Mouse (Mus musculus) embryonic facial prominence, embryonic 12.5 days (tissue): ENCODE results near the gene Gdf1. TPM values are rescaled to one million over a fixed set of nuclear protein-coding genes. Genes with fewer than 3 reads are reported as not detected.

Source experiments
- ATAC-seq: fragments of 200-750 bp; cut with Nextera tagmentation; 2 replicates; pipeline ENCODE4 v1.8.0; 2017; ENCODE audit not compliant: insufficient number of reproducible peaks, insufficient read depth, low FRiP score, low TSS enrichment
- H3K27ac ChIP-seq: fragments of 300-500 bp; sonication (generic); 2 replicates; pipeline ENCODE4 v1.5.1; 2016; ENCODE audit warnings: mild to moderate bottlenecking
- H3K27me3 ChIP-seq: fragments of 300-500 bp; sonication (generic); 2 replicates; pipeline ENCODE4 v1.6.1; 2016; ENCODE audit warnings: mild to moderate bottlenecking, moderate library complexity
- H3K36me3 ChIP-seq: fragments of 300-500 bp; sonication (generic); 2 replicates; pipeline ENCODE4 v1.6.1; 2016; ENCODE audit warnings: mild to moderate bottlenecking
- H3K4me1 ChIP-seq: fragments of 300-500 bp; sonication (generic); 2 replicates; pipeline ENCODE4 v1.6.1; 2016
- H3K4me2 ChIP-seq: fragments of 300-500 bp; sonication (generic); replicated peaks from 2 replicates; pipeline ENCODE4 v1.6.1; 2016; ENCODE audit warnings: mild to moderate bottlenecking, moderate library complexity
- H3K4me3 ChIP-seq: fragments of 300-500 bp; sonication (generic); 2 replicates; pipeline ENCODE4 v1.5.1; 2016; ENCODE audit warnings: mild to moderate bottlenecking
- H3K9ac ChIP-seq: fragments of 300-500 bp; sonication (generic); 2 replicates; pipeline ENCODE4 v1.6.1; 2016; ENCODE audit warnings: mild to moderate bottlenecking, moderate library complexity
- H3K9me3 ChIP-seq: fragments of 300-500 bp; sonication (generic); 2 replicates; pipeline ENCODE4 v1.6.1; 2016; ENCODE audit warnings: mild to moderate bottlenecking, moderate library complexity
- WGBS: fragments of 180-500 bp; shearing (Covaris S2); methylation state at CpG from one replicate; pipeline ENCODE4 v1.1.7; 2016; 5-methylcytosine and 5-hydroxymethylcytosine counted together
- polyA plus RNA-seq: library from polyadenylated mRNA; unstranded; fragments of >200 nt; fragmentation: Nextera tagmentation; extraction: Ambion mirVana; gene quantifications from 2 replicates; pipeline ENCODE4 v1.2.1, GENCODE M21; 2016

Gene Gdf1
- polyA plus RNA-seq, 1 experiment from 2014 or later: 2.1 TPM

GRCm38 (mm10) chr8:70352000-70352384 is 22.4 kb downstream of the Gdf1 start:
- no peak for ATAC-seq
- no peaks in the 10 kb centered on the region for H3K27me3 ChIP-seq
- H3K4me2 ChIP-seq: peak overlapping the region; percentile 93
- H3K4me3 ChIP-seq: peak overlapping the region; percentile 100
- WGBS: 24% methylated on average over 3 of the region's 3 CpGs
- no peak overlapping the region for H3K27ac ChIP-seq
- peaks cover 34% of the 10 kb centered on the region for H3K4me1 ChIP-seq
- H3K36me3 ChIP-seq: peaks cover 22% of the 10 kb centered on the region
- H3K9me3 ChIP-seq: no peaks in the 10 kb centered on the region
- peak overlapping the region; percentile 99 for H3K9ac ChIP-seq

GRCm38 (mm10) chr8:70352657-70353151 is 23.1 kb downstream of the Gdf1 start:
- Histone ChIP-seq H3K4me1 (peaks cover 34% of the 10 kb centered on the region), H3K27ac (peak overlapping the region; percentile 88)

DNA sequence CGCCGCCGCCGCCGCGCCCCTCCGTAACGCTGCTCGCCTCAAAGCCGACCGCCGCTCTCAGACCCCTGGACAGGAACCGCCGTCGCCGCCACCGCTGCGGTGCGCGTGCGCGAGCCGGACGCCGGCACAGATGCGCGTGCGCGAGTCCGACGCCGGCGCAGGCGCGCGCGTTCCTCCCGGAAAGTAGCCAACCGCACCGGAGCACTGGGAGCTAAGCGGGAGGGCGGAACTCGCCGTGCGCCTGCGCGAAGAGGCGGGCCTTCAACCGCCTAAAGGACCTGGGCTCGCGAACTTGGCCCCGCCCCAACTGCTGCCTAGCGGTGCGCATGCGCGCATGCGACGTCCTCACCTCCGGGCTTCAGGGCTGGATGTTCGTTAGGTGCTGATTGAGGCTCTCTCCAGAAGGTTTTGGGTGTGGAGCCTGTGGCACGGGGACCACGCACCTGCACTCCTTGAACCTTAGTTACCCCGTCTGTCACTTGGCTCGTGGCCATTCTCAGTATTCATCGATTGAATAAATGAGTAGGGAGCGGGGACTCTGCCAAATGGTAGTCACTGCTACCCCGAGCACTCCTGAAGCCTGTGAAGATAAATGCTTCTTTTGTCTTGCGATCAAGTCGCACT is 23.7 kb downstream of the Gdf1 start, which contains the start of gene Upf1:
TSS of gene Upf1 (minus strand) at position 85 of the 624 bp plus-strand sequence.
- H3K27me3 ChIP-seq: no peaks in the 10 kb centered on the region
- peaks cover 34% of the 10 kb centered on the region for H3K4me1 ChIP-seq
- peak within 1 kb of the TSS; percentile 88 for H3K27ac ChIP-seq
- H3K4me3 ChIP-seq: peak within 1 kb of the TSS; percentile 100
- peak; percentile 73 for ATAC-seq
- H3K9ac ChIP-seq: peak within 1 kb of the TSS; percentile 99
- peaks cover 22% of the 10 kb centered on the region for H3K36me3 ChIP-seq
- H3K4me2 ChIP-seq: peak within 1 kb of the TSS; percentile 93
- under 1% methylated on average over 64 of the region's 69 CpGs for WGBS
- H3K9me3 ChIP-seq: no peaks in the 10 kb centered on the region

More at GRCm38 (mm10) chr8:70352657-70353151, 23.1 kb downstream of the Gdf1 start:
- H3K4me3 ChIP-seq: peak overlapping the region; percentile 100
- H3K36me3 ChIP-seq: peaks cover 22% of the 10 kb centered on the region
- no peaks in the 10 kb centered on the region for H3K27me3 ChIP-seq
- peak; percentile 13; the same call in 1 of the 2 replicates for ATAC-seq
- H3K4me2 ChIP-seq: peak overlapping the region; percentile 93
- WGBS: 1% methylated on average over 61 of the region's 64 CpGs
- no peaks in the 10 kb centered on the region for H3K9me3 ChIP-seq
- H3K9ac ChIP-seq: peak overlapping the region; percentile 99

DNA sequence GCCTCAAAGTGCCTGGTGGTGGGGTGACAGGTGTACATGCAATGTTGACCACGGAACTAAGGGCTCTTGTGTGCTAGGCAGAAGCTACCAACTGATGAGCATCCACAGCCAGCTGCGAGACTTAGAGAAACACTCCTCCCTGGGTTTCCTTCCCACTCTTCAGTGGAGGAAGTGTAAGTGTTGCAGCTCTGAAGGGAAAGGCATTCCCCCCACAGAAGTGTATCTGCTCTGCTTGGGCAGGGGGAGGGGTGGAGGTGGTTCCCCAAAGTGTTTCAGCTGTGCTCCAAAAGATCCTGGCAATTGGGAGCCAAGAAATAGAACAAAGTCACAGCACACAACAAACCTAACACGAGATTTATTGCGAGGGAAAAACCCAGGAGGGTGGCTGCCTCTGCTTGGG is 24.4 kb downstream of the Gdf1 start:
- peak overlapping the region; percentile 93 for H3K4me2 ChIP-seq
- H3K27ac ChIP-seq: peak overlapping the region; percentile 88
- H3K9ac ChIP-seq: peak overlapping the region; percentile 99
- H3K9me3 ChIP-seq: no peaks in the 10 kb centered on the region
- H3K4me3 ChIP-seq: peak overlapping the region; percentile 100
- H3K4me1 ChIP-seq: peaks cover 34% of the 10 kb centered on the region
- H3K36me3 ChIP-seq: peaks cover 15% of the 10 kb centered on the region
- no peaks in the 10 kb centered on the region for H3K27me3 ChIP-seq
- 60% methylated on average over 4 of the region's 4 CpGs for WGBS
- no peak for ATAC-seq

GRCm38 (mm10) chr8:70356111-70356510 is 26.5 kb downstream of the Gdf1 start:
- Histone ChIP-seq H3K4me1 (peaks cover 18% of the 10 kb centered on the region), H3K36me3 (no peaks in the 10 kb centered on the region), H3K27ac (no peak overlapping the region), H3K4me3 (no peak overlapping the region), H3K9ac (no peak overlapping the region), H3K9me3 (no peaks in the 10 kb centered on the region), H3K4me2 (no peak overlapping the region), H3K27me3 (no peaks in the 10 kb centered on the region)
- 92% methylated on average over 1 of the region's 1 CpGs for WGBS
- ATAC-seq: no peak

DNA sequence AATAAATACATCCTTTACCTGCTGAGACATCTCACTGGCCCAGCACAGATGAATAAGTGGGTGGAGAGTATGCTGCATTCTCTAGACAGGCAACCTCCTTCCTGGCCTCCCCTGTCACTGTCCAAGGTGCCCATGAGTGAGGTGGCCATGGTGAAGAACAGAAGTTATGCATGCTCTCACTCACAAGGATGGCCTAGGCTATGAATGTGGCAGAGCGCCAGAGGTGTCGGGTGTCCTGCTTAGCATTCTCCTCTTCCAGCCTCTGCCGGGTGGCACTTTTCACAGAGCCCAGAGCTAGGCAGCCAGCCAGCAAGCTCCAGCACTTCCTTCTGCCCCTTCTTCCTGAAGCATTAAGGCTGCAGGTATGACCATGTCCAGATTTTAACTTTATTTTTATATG is 29.8 kb downstream of the Gdf1 start:
- Histone ChIP-seq H3K4me2 (no peak overlapping the region), H3K9ac (no peak overlapping the region), H3K36me3 (no peaks in the 10 kb centered on the region), H3K27ac (no peak overlapping the region), H3K4me3 (no peak overlapping the region), H3K9me3 (no peaks in the 10 kb centered on the region), H3K27me3 (no peaks in the 10 kb centered on the region), H3K4me1 (no peaks in the 10 kb centered on the region)
- no peak for ATAC-seq
- 38% methylated on average over 3 of the region's 3 CpGs for WGBS

DNA sequence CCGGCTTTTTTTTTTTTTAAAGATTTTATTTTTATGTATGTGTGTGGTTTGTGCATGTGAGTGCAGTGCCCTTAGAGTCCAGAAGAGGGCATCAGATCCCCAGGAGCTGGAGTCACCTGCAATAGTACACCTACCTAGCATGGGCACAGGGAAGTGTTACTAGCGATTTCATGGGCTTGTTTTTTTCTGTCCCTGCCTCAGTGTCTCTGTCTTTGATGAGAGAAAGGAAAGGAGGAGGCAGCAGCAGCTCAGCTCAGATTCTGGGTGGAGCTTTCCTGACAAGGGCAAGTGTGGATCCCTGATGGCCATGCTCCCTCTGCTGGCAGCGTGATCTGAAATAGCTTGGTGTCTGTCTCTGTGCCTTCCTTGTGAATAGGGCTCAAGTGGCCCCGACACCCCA is 31.2 kb downstream of the Gdf1 start:
- no peaks in the 10 kb centered on the region for H3K36me3 ChIP-seq
- no peak for ATAC-seq
- H3K4me3 ChIP-seq: no peak overlapping the region
- 49% methylated on average over 4 of the region's 4 CpGs for WGBS
- H3K9me3 ChIP-seq: no peaks in the 10 kb centered on the region
- H3K9ac ChIP-seq: no peak overlapping the region
- H3K27ac ChIP-seq: no peak overlapping the region
- H3K4me2 ChIP-seq: no peak overlapping the region
- H3K27me3 ChIP-seq: no peaks in the 10 kb centered on the region
- no peaks in the 10 kb centered on the region for H3K4me1 ChIP-seq

DNA sequence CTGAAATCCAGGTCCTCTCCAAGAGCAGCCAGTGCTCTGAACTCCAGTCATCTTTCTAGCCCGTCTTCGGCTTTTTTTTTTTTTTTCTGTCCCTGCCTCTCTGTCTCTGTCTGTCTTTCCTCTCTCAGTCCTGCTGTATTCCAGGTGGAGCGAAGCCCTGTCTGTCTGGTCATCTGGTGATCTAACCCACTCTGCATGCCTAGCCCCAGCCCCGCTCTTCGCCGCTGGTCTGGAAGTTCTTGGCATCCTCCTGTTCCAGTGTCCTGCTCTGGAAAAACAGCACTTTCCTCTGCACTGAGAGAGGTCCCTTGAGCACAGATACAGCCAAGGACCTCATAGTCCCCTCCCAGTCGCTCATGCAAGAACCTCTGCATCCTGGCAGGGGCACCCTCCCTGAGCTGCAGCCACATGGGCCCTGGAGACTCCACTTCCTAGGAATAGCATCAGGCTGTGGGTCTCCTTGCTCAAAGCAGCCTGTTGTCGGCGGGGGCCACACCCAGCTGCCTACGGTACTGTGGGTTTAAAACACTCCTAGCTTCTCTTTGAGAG is 31.9 kb downstream of the Gdf1 start:
- H3K4me1 ChIP-seq: no peaks in the 10 kb centered on the region
- H3K4me2 ChIP-seq: no peak overlapping the region
- ATAC-seq: no peak
- no peak overlapping the region for H3K9ac ChIP-seq
- no peaks in the 10 kb centered on the region for H3K36me3 ChIP-seq
- no peak overlapping the region for H3K4me3 ChIP-seq
- H3K27ac ChIP-seq: no peak overlapping the region
- H3K9me3 ChIP-seq: no peaks in the 10 kb centered on the region
- no peaks in the 10 kb centered on the region for H3K27me3 ChIP-seq
- WGBS: 74% methylated on average over 10 of the region's 10 CpGs

GRCm38 (mm10) chr8:70364066-70364465 is 34.4 kb downstream of the Gdf1 start:
- Histone ChIP-seq H3K27me3 (no peaks in the 10 kb centered on the region), H3K36me3 (no peaks in the 10 kb centered on the region), H3K9me3 (no peaks in the 10 kb centered on the region), H3K4me2 (no peak overlapping the region), H3K9ac (no peak overlapping the region), H3K27ac (no peak overlapping the region), H3K4me3 (no peak overlapping the region), H3K4me1 (no peaks in the 10 kb centered on the region)
- 24% methylated on average over 5 of the region's 5 CpGs for WGBS
- ATAC-seq: no peak

DNA sequence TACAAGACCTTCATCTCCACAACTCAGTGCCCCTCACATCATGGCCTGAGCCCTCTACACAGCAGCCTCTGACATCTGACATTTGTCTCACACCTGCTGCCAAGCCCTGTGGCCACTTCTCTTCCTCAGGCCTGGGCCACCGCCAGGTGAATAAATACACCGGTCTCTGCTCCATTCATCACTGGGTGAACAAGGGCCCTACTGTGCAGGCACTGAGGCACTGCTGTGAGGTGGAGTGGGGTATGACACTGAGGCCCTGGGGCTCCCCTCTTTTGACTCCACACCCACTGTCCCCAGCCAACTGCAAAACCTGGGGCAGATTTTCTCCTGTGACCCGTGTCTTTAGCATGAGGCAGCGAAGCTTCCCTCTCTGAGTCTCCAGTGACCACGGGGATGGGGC is 37.0 kb downstream of the Gdf1 start:
- ATAC-seq: no peak
- WGBS: 61% methylated on average over 5 of the region's 5 CpGs
- H3K9ac ChIP-seq: no peak overlapping the region
- no peaks in the 10 kb centered on the region for H3K9me3 ChIP-seq
- no peak overlapping the region for H3K27ac ChIP-seq
- H3K4me2 ChIP-seq: no peak overlapping the region
- H3K4me3 ChIP-seq: no peak overlapping the region
- no peaks in the 10 kb centered on the region for H3K36me3 ChIP-seq
- H3K4me1 ChIP-seq: 0 out of 2 replicates have a peak, but pooled peaks cover 1% of the 10 kb centered on the region
- H3K27me3 ChIP-seq: peaks cover 3% of the 10 kb centered on the region

DNA sequence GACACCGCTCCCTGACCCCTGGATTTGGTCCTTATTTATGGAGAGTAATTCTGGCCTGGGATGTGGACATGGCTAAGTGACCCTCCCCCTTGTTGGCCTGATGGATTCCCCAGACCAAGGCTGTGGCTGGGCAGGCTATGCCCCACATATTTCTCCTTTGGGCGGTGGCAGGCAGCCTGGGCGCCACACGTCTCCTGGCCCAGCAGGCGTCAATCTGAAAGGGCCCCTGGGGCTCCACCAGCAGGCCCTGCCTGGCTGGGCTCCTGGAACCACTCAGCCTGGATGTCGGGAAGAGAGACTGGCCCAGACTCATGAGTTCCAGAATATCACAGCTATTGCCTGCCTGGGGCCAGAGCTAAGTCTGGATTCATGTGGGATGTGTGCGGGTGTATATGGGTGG is 40.9 kb downstream of the Gdf1 start:
- 70% methylated on average over 7 of the region's 7 CpGs for WGBS
- no peak for ATAC-seq

DNA sequence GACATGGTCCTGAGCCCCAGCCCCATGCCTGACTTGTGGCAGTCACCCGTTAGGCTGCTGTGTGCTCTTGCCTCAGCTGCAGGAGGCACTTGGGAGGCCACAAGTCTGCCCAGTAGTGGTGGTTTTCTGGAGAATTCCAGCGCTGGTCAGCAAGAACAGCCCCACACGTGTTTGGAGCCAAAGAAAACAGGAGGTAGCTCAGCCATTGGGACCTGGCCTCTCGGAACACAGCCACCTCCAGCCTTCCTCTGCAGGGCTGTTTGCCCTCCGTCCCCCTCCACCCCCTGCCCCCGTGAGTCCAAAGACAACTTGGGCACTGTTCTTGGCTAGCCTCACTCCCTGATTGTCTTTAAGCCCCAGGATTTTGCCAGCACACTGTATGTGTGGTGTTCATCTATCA is 42.3 kb downstream of the Gdf1 start:
- Histone ChIP-seq H3K36me3 (no peaks in the 10 kb centered on the region), H3K4me3 (no peak overlapping the region), H3K27me3 (peaks cover 57% of the 10 kb centered on the region), H3K27ac (no peak overlapping the region), H3K4me2 (no peak overlapping the region), H3K4me1 (peaks cover 30% of the 10 kb centered on the region), H3K9me3 (no peaks in the 10 kb centered on the region), H3K9ac (no peak overlapping the region)
- WGBS: 25% methylated on average over 6 of the region's 6 CpGs
- no peak for ATAC-seq

More for the DNA sequence above, 40.9 kb downstream of the Gdf1 start:
- no peak overlapping the region for H3K4me2 ChIP-seq
- no peak overlapping the region for H3K27ac ChIP-seq
- H3K4me1 ChIP-seq: peaks cover 23% of the 10 kb centered on the region; the same call in 1 of the 2 replicates
- H3K9me3 ChIP-seq: no peaks in the 10 kb centered on the region
- no peak overlapping the region for H3K4me3 ChIP-seq
- H3K36me3 ChIP-seq: no peaks in the 10 kb centered on the region
- H3K9ac ChIP-seq: no peak overlapping the region
- H3K27me3 ChIP-seq: peaks cover 42% of the 10 kb centered on the region
